Mouse (Mus musculus): ENCODE results near the gene Celf2.
A peak's percentile ranks its signal among the peaks of the same experiment; 100 is the strongest.
"Not testable (repeated sequence)": the region's sequence is repeated elsewhere in the genome, so short reads cannot be mapped to it uniquely, and the experiment has no call there.

Gene Celf2

DNA sequence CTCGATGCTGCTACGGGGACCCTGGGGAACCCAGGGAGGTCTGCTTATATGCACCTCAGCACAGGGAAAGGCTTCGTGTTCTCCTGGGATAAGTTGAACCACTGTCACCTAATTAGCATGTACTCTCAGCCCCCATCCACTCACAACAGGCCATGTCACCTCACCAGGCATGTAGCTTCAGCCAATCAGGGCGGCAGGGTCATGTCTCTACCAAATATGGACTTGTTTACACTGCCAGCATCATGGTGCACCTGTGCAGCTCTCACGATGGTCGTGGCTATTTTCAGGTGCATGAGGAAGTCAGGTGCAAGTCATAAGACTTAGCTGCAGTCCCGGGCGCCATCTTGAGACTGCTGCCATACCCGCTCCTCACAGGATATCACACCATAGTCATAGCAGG lies at the start of gene Celf2:
Celf2 (minus strand) TSS at position 101 of the 400 bp plus-strand sequence.
- DNase-seq (ENCODE audit: low spot score in 2 of 2) = not testable (repeated sequence)

DNA sequence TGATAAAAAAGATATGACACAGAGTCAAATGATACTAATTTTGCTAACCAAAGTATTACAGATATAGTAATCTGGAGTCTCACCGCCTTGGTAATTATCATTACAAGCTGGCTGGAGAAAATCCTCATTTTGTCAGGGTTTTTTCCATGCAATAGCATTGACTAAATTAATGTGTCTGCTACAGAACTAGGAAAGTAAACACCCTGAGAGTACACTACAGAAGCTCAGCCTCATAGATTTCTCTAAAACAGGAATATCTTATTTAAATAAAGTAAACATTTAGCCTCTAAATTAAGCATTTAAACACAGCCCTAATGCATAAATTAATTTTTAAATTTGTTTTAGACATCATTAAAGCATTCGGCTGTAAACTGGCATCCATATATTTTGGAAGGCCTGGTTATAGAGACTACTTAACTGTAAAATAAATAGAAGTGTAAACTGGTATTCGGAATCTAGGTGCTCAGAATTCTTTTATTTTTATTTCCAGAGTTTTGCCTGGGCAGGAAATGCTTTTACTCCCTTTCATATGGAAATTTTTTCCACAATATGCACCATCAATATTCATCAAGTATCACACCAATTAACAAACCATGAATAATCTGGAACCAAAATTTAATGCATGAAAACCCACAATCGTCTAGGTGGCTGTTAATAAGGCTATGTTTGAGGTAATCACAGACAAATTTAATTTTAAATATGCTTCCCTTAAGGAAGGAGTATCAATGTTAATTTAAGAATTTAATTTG lies 46.0 kb upstream of the Celf2 start:
- DNase-seq (ENCODE audit: low spot score in 2 of 2) = no peak

GRCm38 (mm10) chr2:7554601-7555000 lies 45.2 kb upstream of the Celf2 start:
- no peak for DNase-seq (ENCODE audit: low spot score in 2 of 2)

DNA sequence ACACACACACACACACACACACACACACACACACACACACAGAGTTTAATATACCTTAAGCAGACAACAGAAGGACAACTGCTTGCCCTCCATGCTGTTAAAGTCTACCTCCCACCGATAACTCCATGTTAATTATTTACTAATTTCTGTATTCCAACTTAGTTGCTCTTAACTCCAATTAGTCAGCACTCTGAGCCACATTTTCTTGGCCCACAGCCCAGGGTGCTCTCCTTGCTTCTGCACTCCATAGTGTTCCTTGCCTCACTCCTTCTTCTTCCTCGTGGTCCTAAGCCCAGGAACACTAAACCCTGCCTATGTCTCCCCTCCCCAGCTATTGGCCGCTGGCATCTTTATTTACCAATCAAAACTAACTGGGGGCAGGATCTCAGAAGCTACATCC lies 43.5 kb upstream of the Celf2 start:
- no peak for DNase-seq (ENCODE audit: low spot score in 2 of 2)

DNA sequence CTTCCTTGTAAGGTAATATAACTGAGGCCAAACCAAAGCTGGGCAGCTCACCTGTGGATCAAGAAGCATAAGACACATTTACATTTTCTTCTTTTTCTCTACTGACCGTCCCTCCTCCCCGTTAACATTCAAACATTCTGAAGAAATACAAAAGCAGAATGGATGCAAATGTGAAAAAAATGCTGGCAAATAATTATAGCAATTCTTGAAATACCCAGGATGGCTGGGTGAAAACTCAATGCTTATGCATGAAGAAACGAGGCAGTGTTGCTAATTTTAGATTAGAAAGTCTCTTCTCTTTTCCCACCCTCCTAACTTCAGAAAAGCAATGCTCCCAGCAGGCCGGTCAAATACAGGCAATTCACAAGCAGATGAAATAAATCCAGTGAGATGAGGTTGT lies 39.5 kb upstream of the Celf2 start:
- DNase-seq (ENCODE audit: low spot score in 2 of 2) = no peak

DNA sequence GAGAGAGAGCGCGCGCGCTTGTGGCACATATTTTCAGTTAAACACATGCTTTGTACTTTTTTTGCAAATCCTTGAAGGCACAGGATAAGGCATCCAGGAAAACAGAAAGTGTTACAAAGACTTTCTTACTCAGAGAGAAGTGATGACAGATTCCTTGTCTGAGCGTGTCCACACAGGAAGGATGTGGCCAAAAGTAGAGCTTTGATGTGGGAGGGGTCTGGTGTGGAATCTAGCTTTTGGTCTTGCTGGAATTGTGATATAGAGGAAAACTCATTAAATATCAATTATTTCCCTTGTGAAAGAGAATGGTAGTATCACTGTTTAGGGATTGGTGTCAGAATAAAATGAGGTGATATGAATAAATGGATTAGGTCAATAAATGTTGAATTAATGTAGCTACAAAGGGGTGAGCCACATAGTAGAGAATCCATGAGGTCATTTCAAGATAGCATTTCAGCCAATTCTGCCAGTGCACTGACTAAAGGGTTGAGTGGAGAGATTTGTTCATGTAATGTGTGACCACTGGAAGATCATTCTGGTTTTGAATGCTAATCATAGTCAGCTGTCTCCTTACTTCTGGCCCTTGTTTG lies 25.3 kb upstream of the Celf2 start:
- DNase-seq (ENCODE audit: low spot score in 2 of 2) = no peak

GRCm38 (mm10) chr2:7534195-7534594 lies 24.8 kb upstream of the Celf2 start:
- no peak for DNase-seq (ENCODE audit: low spot score in 2 of 2)

- DNase-seq (ENCODE audit: low spot score in 2 of 2) = peak in 1 of 2 experiments; percentile 19
Observed at GRCm38 (mm10) chr2:7531185-7531960, 22.0 kb upstream of the Celf2 start.

GRCm38 (mm10) chr2:7530461-7531184 lies 21.3 kb upstream of the Celf2 start:
- DNase-seq (ENCODE audit: low spot score in 2 of 2) = peak in 1 of 2 experiments; percentile 59

DNA sequence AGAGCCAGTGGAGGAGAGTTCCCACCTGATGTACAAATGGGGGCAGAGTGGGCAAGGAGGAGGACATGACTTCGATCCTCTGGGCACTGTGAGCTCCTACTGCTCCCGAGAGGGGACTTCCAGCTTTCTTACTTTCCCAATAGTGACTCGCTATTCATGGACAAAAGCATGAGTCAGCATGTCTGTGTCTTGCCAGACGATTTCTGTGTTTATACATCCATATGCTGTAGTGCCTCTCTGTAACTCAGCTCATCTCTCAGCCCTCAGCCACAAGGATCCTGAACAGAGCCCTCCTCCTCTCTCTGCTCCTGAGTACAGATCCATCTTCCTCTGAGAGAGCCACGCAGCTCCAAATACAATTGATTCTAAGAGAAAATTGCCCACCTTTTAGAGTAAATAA lies 20.3 kb upstream of the Celf2 start:
- DNase-seq (ENCODE audit: low spot score in 2 of 2) = peak; percentile 25 to 54

DNA sequence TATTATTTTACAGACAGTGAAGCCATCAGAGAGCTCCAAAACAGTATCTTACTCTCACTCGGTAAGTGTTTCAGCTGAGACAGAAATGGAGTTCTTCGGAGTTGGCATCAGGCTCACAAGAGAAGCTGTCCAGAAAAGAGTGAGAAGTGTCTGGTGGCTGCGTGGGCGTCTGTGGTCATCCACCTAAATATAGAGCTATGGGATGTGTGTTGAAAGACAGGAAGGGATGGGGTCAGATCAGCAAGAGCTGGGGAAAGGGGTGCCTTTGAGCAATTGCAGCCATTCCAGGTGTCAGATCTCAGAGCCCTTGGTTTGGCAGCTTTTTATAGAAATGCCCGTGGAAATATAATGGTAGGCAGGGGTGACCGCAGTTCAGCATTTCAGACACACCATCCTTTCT lies 17.3 kb upstream of the Celf2 start:
- no peak for DNase-seq (ENCODE audit: low spot score in 2 of 2)

DNA sequence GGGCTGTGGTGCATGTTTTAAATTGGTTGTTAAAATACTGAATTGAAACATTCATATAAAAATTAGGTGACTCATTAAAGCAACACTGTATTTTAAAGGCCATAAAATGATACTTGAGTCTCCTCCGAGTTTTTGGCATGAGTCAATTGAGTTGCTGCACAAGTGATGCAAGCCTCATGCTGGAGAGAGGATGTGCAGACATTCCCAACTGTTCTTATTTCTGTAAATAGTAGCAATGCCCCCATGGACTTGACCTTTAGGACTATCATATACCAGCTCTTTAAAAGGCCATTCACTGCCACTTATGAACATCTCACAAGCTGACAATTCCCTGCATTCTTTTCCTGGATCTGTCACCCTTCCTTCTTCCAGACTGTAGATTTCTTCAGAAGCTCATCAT lies 10.1 kb upstream of the Celf2 start:
- no peak for DNase-seq (ENCODE audit: low spot score in 2 of 2)

- DNase-seq (ENCODE audit: low spot score in 2 of 2) = no peak
Observed at GRCm38 (mm10) chr2:7493420-7493819, 15.9 kb downstream of the Celf2 start.

DNA sequence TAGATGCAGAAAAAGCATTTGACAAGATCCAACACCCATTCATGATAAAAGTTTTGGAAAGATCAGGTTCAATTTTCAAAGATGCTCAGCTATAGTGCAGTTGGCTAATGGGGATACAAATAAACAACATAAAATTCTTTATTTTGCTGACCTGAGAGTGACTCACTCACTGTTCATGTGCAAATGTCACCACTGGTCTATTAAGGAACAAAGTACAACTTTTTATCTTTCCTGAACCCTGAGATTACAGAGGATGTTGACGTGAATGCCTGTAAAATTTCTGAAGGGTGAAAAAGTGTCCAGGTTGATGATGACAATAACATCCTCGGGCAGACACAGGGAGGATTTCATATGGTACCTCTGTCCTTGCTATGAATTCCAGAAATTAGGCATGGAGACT lies 24.4 kb downstream of the Celf2 start:
- DNase-seq (ENCODE audit: low spot score in 2 of 2) = no peak

- no peak for DNase-seq (ENCODE audit: low spot score in 2 of 2)
Observed at GRCm38 (mm10) chr2:7482062-7482461, 27.3 kb downstream of the Celf2 start.

DNA sequence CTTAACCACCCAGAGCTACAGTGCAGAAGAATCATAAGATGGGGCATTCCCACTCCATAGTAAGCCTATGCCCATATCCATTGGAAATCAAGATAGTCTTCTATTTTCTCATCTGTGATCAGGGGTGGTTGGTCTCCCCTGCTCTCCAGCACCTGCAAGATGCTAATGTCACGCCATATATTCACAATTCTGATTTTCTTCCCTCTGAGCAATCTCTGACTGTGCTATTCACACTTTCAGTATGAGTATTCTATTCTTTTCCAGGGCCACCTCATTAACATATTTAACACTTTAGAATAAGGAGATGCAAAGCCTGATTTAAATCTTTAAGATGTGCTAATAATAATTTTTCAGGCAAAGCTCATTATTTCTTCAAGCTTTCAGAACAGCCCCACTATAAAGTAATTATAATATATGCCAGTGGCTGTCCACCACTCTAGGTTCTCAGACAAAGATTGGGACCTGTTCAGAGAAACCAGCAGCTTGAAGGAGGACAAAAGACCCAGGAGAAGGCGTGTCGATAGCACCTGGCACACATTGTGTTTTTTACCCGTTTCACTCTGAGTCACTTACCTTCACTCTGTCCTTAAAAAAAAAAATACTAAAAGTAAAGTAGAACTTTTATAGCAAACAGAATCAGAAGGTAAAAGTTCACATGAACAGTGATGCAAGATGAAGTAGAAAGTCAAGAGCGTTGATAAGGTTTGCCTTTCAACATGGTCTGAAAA lies 48.9 kb downstream of the Celf2 start:
- DNase-seq (ENCODE audit: low spot score in 2 of 2) = no peak

GRCm38 (mm10) chr2:7438721-7439282 lies 70.6 kb downstream of the Celf2 start:
- DNase-seq (ENCODE audit: low spot score in 2 of 2) = peak; percentile 52 to 71

- DNase-seq (ENCODE audit: low spot score in 2 of 2) = no peak
Observed at GRCm38 (mm10) chr2:7426481-7426880, 82.9 kb downstream of the Celf2 start.

- peak; percentile 39 to 70 for DNase-seq (ENCODE audit: low spot score in 2 of 2)
Observed at GRCm38 (mm10) chr2:7400530-7400929, 108.8 kb downstream of the Celf2 start.

GRCm38 (mm10) chr2:7395935-7396334 lies 113.4 kb downstream of the Celf2 start:
- peak; percentile 40 to 43 for DNase-seq (ENCODE audit: low spot score in 2 of 2)

- no peak for DNase-seq (ENCODE audit: low spot score in 2 of 2)
Observed at GRCm38 (mm10) chr2:7395473-7395872, 113.9 kb downstream of the Celf2 start.
